Mouse (Mus musculus) midbrain, postnatal 0 days (tissue): ENCODE measurements at regions not wholly inside any gene's neighbourhood (a gene's known extent, or its start where the extent isn't known, plus 50 kb on each side); places are given as distances from the start of the nearest gene placed in this dataset.

ENCODE experiments used
- ATAC-seq: fragments of 200-750 bp; cut with Nextera tagmentation; 2 replicates; pipeline ENCODE4 v1.8.0; 2017; ENCODE audit warnings: moderate number of reproducible peaks, mild to moderate bottlenecking, moderate TSS enrichment, moderate library complexity; ENCODE audit not compliant: low FRiP score
- DNase-seq: peaks from one replicate; pipeline ENCODE4 v3.0.0-alpha.2; 2015; ENCODE audit warnings: low spot score
- H3K27ac ChIP-seq: fragments of 300-500 bp; sonication (generic); 2 replicates; pipeline ENCODE4 v1.5.1; 2014; ENCODE audit warnings: low read depth, mild to moderate bottlenecking, low read length, mixed read lengths
- H3K27me3 ChIP-seq: fragments of 300-500 bp; sonication (generic); 2 replicates; pipeline ENCODE4 v1.6.1; 2014; ENCODE audit warnings: low read length, control low read depth, mixed read lengths; ENCODE audit not compliant: insufficient read depth
- H3K36me3 ChIP-seq: fragments of 300-500 bp; sonication (generic); 2 replicates; pipeline ENCODE4 v1.6.1; 2014; ENCODE audit warnings: low read length, control low read depth, mixed read lengths; ENCODE audit not compliant: insufficient read depth
- H3K4me1 ChIP-seq: fragments of 300-500 bp; sonication (generic); 2 replicates; pipeline ENCODE4 v1.6.1; 2014; ENCODE audit warnings: mild to moderate bottlenecking, control low read depth, antibody characterized with exemption, low read length, mixed read lengths; ENCODE audit not compliant: insufficient read depth
- H3K4me2 ChIP-seq: fragments of 300-500 bp; sonication (generic); 2 replicates; pipeline ENCODE4 v1.6.1; 2014; ENCODE audit warnings: low read depth, mild to moderate bottlenecking, low read length, mixed read lengths; ENCODE audit not compliant: poor library complexity, severe bottlenecking
- H3K4me3 ChIP-seq: fragments of 300-500 bp; sonication (generic); 2 replicates; pipeline ENCODE4 v1.5.1; 2014; ENCODE audit warnings: low read depth, mild to moderate bottlenecking, low read length, moderate library complexity
- H3K9ac ChIP-seq: fragments of 300-500 bp; sonication (generic); replicated peaks from 2 replicates; pipeline ENCODE4 v1.6.1; 2014; ENCODE audit warnings: mild to moderate bottlenecking, low read length, moderate library complexity, mixed read lengths; ENCODE audit not compliant: poor library complexity, severe bottlenecking
- H3K9me3 ChIP-seq: fragments of 300-500 bp; sonication (generic); 2 replicates; pipeline ENCODE4 v1.6.1; 2016; ENCODE audit warnings: low read length, control low read depth
- CTCF ChIP-seq: IDR thresholded peaks from 2 replicates; pipeline ENCODE4 v1.5.1; 2016; ENCODE audit warnings: antibody characterized with exemption, mild to moderate bottlenecking
- WGBS: fragments of 180-500 bp; shearing (Covaris S2); extraction: QIAGEN DNeasy Blood & Tissue Kit; methylation state at CpG from one replicate; pipeline ENCODE4 v1.1.7; 2014; 5-methylcytosine and 5-hydroxymethylcytosine counted together

DNA sequence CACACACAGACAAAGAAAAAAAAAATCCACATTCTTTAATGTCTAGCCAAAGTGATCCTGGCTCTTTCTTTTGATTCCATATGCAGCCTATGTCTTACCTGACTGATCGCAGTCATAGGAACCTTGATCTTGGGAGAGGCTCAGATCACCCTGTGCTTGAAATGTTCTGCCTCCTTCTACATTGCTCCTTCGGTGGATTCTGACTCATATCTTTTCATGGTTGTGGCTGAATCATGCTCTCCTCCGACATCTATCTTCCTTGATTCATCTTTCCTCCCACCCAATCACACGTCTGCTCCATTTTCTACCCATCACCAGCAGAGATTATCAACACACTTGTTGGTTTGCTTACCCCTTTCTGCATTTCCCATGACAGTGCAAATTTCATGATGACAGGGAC is 132.0 kb downstream of the Gm11146 start:
- Histone ChIP-seq H3K4me2 (no peak overlapping the region), H3K27ac (no peak overlapping the region), H3K4me3 (no peak overlapping the region), H3K9ac (no peak overlapping the region), H3K9me3 (no peaks in the 10 kb centered on the region), H3K4me1 (no peaks in the 10 kb centered on the region), H3K27me3 (no peaks in the 10 kb centered on the region), H3K36me3 (no peaks in the 10 kb centered on the region)
- no peak for ATAC-seq
- TF ChIP-seq CTCF: no peak
- no peak for DNase-seq
- WGBS: 91% methylated on average over 4 of the region's 4 CpGs

DNA sequence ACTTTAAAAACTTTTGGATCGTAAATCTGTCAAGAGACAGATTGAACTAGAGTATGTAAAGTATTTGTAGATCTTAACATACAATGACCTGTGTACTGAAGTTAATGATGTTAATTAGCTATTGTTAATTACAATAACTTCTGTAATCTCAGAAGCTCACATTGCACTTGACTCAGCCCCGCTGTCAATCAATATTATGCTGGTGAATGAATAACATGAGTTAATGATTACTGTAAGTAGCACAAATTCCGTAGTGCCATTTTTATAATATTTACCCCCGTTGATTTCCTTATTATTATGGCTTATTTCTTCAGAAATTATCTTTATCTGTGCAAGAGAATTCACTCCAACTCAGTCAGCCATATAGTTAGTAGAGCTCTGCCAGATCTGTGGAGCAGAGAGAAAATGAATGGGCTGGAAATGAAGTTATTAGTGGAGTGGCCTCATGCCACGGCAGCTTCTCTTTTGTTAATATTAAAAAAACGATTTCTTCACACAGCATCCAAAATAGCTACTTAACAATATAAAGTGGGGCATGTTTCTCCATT is 132.5 kb downstream of the Gm11146 start:
- H3K4me2 ChIP-seq: no peak overlapping the region
- H3K9me3 ChIP-seq: no peaks in the 10 kb centered on the region
- no peaks in the 10 kb centered on the region for H3K4me1 ChIP-seq
- no peak for DNase-seq
- no peak for ATAC-seq
- no peak for TF ChIP-seq CTCF
- no peak overlapping the region for H3K4me3 ChIP-seq
- no peak overlapping the region for H3K9ac ChIP-seq
- no peaks in the 10 kb centered on the region for H3K27me3 ChIP-seq
- no peaks in the 10 kb centered on the region for H3K36me3 ChIP-seq
- WGBS: 73% methylated on average over 6 of the region's 6 CpGs
- H3K27ac ChIP-seq: no peak overlapping the region

DNA sequence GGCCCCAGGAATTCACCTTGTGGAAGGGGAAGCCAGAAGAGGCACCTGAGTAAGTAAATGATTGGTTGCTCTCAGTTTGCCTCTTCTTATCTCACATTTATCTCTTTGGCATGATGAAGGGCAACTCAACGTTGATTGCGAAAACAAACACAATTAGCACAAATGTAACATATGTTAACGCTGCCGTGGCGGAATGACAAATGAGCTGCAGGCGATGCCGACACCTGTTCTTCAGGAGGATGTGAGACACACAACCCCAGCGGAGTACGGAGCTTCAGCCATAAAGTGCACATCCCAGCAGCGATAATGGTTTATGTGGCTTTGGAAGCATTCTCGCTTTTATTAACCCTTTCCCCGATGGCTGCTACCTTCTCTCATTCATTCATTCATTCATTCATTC is 134.7 kb downstream of the Gm11146 start:
- DNase-seq: peak; percentile 40
- Histone ChIP-seq H3K4me2 (no peak overlapping the region), H3K4me1 (no peaks in the 10 kb centered on the region), H3K9me3 (no peaks in the 10 kb centered on the region), H3K9ac (no peak overlapping the region), H3K36me3 (no peaks in the 10 kb centered on the region), H3K27ac (no peak overlapping the region), H3K27me3 (no peaks in the 10 kb centered on the region), H3K4me3 (no peak overlapping the region)
- 94% methylated on average over 12 of the region's 12 CpGs for WGBS
- ATAC-seq: no peak
- TF ChIP-seq CTCF: no peak

DNA sequence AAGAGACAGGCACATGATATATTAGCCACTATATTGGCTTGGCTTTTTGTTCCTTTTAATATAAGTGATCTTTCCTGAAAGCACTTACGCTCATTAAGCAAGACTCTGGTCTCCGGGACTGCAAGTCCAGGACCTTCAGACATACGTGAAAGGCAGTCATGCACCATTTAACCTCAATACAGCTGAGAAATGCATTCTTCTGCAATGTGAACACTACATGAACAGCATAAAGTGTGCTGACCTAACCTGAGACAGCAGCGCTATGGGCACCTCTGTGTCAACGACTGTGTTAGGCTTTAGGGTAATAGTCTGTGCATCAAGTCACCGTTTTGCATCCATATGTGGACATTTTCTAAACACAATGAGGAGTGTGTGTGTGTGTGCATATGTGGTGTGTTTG is 137.3 kb downstream of the Gm11146 start:
- no peak overlapping the region for H3K4me2 ChIP-seq
- DNase-seq: no peak
- TF ChIP-seq CTCF: no peak
- no peaks in the 10 kb centered on the region for H3K36me3 ChIP-seq
- 50% methylated on average over 6 of the region's 6 CpGs for WGBS
- H3K4me3 ChIP-seq: no peak overlapping the region
- no peaks in the 10 kb centered on the region for H3K9me3 ChIP-seq
- H3K4me1 ChIP-seq: no peaks in the 10 kb centered on the region
- no peak for ATAC-seq
- no peak overlapping the region for H3K27ac ChIP-seq
- H3K27me3 ChIP-seq: no peaks in the 10 kb centered on the region
- no peak overlapping the region for H3K9ac ChIP-seq

DNA sequence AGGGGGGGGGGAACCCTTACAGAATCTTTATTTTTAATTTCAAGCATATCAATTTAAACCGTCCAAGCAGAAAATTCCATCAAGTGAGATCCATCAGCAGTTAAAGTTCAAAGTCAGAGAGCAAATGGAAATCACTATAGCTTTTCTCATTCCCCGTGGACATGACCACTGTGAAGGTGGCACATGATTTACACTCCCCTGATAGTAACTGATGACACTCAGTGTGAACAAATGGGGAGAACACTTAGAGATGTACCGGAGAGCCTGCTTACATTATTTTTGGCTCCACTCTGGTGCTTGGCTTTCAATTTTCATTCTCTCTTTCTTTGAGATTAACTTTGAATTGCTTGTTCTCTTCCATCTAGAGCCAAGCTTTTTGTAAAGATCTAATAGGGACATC is 140.0 kb downstream of the Gm11146 start:
- H3K9me3 ChIP-seq: no peaks in the 10 kb centered on the region
- H3K4me3 ChIP-seq: no peak overlapping the region
- H3K27ac ChIP-seq: no peak overlapping the region
- no peaks in the 10 kb centered on the region for H3K27me3 ChIP-seq
- WGBS: 69% methylated on average over 3 of the region's 3 CpGs
- no peaks in the 10 kb centered on the region for H3K4me1 ChIP-seq
- ATAC-seq (no peak), DNase-seq (no peak)
- no peaks in the 10 kb centered on the region for H3K36me3 ChIP-seq
- H3K4me2 ChIP-seq: no peak overlapping the region
- no peak for TF ChIP-seq CTCF
- H3K9ac ChIP-seq: no peak overlapping the region

DNA sequence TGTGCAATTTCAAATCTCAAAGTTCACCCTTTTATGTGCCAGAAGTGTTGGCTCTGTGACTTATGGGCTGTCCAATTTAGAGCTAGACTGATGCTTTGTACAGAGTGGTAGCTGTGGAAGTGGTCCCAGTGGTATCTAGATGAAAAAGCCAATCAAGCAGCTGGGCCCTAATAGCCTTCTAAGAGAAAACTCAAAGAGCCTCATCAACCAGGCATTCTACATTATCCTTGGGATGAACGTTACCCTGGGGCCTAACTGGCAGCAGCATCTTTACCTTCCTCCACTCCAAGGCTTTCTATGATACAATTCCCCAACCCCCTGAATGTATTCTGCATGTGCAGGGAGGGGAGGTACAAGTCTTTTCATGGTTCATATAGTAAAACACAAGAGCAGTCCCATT is 140.4 kb downstream of the Gm11146 start:
- H3K4me1 ChIP-seq: no peaks in the 10 kb centered on the region
- WGBS: 57% methylated on average over 1 of the region's 1 CpGs
- no peak overlapping the region for H3K4me3 ChIP-seq
- DNase-seq (peak; percentile 27), ATAC-seq (no peak)
- no peaks in the 10 kb centered on the region for H3K36me3 ChIP-seq
- no peak for TF ChIP-seq CTCF
- no peak overlapping the region for H3K27ac ChIP-seq
- no peaks in the 10 kb centered on the region for H3K27me3 ChIP-seq
- H3K4me2 ChIP-seq: no peak overlapping the region
- no peak overlapping the region for H3K9ac ChIP-seq
- H3K9me3 ChIP-seq: no peaks in the 10 kb centered on the region
